Mouse (Mus musculus) regulatory T cell (primary cell): ENCODE results near the gene Cenpa.

ENCODE experiments used
- in situ Hi-C: fragments of 300-600 bp; cut with MboI, MseI; formaldehyde crosslinking; loops from one replicate; pipeline ENCODE4 v1.15.1; 2025; ENCODE audit warnings: high pct_unique_total_duplicates

Cenpa gene

DNA sequence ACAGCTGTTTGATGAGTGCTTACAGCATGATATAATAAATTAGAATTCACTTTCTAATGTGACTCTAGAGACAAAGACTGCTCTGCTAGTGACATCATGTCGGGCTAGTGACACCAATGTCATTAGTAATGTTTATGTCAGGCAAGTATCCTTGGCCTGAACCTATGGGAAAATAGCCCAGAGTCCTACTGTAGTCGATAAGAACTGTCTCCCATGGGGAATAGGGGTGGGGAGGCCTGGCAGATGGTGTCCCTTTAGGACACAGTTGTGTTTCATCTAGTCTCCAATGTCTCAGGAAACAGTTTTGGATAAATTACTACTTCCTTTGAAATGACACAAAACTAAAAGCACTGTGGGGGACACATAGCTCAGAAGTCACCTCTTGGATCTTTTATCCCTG lies 20.5 kb upstream of the Cenpa start:
- in situ Hi-C loops: loop anchor here (10.0 kb wide), 1 partner anchor 361 kb away; the partner anchor contains the start of gene Drc1

- in situ Hi-C loops: loop anchor here (10.0 kb wide), 1 partner anchor 363 kb away; the partner anchor contains the start of gene Drc1
Measured at GRCm38 (mm10) chr5:30647396-30647795, 19.2 kb upstream of the Cenpa start.

DNA sequence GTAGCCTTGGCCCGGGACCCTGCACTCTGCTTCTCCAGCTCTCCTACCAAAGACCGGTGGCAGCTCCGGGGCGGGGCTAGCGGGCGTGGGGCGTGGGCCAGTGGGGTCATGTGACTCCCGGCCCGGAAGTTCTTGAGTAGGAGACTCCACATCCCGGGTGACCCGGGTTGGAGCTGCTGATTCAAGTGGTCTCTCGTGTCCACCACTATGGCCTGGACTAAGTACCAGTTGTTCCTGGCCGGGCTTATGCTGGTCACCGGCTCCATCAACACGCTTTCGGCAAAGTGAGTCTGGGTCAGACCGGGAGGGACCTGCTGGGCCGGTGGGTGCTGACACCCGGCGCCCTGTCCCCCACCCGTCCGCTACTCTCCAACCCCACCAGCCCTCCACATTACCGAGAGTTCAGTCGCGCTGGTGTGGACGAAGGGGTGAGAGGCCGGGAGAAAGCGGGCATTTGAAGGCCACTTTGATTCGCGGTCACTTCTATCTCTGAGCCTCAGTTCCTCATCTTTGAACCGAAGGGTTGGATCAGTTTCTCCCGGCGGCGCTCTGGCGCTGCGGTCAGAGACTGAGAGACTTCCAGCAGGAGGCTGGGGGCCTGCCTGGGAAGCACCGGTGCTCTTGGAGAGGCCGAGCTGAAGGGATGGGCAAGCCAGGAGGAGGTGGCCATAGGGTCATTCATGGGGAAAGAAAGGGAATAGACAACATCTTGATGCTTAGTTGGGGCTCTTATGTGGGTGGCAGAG lies 18.6 kb upstream of the Cenpa start, which contains the start of gene Slc35f6:
Gene Slc35f6 (plus strand): TSS at position 119 of the 746 bp plus-strand sequence.
- in situ Hi-C loops: loop anchor here (10.0 kb wide), 1 partner anchor 363 kb away; the partner anchor contains the start of gene Drc1

DNA sequence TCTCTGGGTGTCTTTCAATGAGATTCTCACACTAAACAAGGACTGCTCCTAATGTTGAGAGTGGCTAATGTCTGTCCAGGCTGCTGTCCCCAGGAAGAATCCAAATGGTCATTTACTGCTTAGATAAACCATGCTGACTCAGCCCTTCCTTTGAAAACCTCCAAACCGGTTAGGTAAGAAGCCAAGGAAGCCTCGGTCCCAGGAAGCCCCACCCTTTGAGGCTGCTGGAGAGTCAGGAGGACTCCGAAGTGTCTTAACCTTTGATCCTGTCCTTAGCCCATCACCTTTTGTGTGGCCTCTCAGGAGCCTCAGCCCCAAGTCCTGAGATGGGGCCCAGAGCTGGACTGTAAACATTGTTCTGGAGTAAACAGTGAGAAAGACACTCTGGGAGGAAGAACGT lies 17.0 kb upstream of the Cenpa start:
- in situ Hi-C loops: loop anchor here (10.0 kb wide), 1 partner anchor 365 kb away; the partner anchor contains the start of gene Drc1

DNA sequence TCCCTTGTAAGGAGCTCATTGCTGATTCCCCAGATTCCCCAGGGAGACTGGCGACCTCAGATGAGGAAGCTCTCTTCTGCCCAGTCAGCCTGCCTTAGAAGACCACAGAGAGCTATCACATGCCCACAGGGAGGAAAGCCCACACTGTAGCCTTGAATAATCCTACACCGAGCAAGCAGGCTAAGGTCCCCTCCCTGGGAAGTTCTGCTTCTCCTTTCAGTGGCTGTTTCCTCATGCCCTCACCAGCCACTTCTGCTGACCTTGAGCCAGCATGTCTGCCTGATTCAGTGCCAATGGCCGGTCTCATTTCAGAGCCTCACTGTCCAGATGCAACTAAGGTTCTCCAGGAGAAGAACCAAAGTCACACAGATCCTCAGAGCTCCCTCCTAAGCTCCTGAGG lies 15.8 kb upstream of the Cenpa start:
- in situ Hi-C loops: loop anchor here (25.0 kb wide), 1 partner anchor 413 kb away; the partner anchor contains the start of gene Selenoi

DNA sequence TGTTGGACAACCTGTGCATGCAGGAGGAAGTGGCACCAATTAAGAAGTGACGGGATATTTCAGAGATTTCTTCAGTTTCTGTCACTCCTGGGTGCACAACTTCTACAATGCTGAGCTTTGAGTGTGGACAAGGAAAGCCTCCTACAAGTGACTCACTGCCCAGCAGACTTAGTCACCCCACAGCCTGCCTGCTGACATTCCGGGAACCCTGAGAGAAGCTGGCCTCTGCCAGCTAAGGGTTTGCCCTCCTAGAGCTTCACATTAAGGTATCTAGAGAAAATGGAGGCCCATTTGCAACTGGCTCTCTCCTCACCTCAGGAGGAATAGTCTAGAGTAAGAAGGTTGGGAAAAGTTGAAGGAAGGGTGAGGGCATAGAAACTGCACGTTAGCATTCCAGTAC lies 15.0 kb upstream of the Cenpa start:
- in situ Hi-C loops: loop anchor here (25.0 kb wide), 1 partner anchor 414 kb away; the partner anchor contains the start of gene Selenoi

DNA sequence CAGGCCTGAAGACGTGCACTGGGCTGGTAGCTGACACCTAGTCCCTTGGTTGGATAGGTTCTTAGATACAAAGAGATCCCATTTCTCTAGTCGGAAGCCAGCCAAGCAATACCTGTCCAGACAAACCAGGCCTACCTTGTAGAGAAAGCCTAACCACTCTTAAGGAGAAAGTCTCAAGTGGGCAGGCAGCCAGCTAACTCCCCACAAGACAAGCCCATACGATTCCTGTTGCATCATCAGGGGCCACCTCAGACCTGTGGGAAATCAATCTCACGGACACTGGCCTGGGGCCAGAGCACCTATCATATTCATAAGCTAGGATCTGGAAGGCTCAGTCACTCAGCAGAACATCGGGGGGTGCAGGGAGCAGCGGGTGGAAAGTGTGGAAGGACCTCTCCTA lies 13.3 kb upstream of the Cenpa start:
- in situ Hi-C loops: loop anchor here (25.0 kb wide), 1 partner anchor 416 kb away; the partner anchor contains the start of gene Selenoi

GRCm38 (mm10) chr5:30655042-30655441 lies 11.5 kb upstream of the Cenpa start:
- in situ Hi-C loops: loop anchor here (25.0 kb wide), 1 partner anchor 418 kb away; the partner anchor contains the start of gene Selenoi

GRCm38 (mm10) chr5:30655526-30656195 lies 10.9 kb upstream of the Cenpa start:
- in situ Hi-C loops: loop anchor here (25.0 kb wide), 1 partner anchor 418 kb away; the partner anchor contains the start of gene Selenoi

GRCm38 (mm10) chr5:30659042-30659441 lies 7.5 kb upstream of the Cenpa start:
- in situ Hi-C loops: loop anchor here (25.0 kb wide), 1 partner anchor 422 kb away; the partner anchor contains the start of gene Selenoi

DNA sequence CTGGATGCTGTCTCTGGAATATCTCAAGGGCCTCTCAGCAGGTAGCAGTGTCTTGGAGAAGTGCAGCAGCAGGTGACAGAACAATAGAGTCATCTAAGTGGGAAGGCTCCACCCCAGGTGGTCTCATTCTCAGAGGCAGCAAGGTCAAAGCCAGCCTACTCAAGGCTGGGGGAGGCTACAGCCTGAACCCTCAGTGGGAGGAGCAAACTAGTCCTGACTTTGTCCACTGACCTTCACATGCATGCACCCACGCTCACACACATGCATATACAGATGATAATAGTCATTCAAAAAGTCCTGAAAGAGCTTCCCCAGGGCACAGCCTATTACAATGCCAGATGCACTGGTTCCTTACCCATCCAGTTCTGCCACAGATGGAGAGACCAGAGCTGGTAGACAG lies 6.3 kb upstream of the Cenpa start:
- in situ Hi-C loops: loop anchor here (25.0 kb wide), 1 partner anchor 423 kb away; the partner anchor contains the start of gene Selenoi

DNA sequence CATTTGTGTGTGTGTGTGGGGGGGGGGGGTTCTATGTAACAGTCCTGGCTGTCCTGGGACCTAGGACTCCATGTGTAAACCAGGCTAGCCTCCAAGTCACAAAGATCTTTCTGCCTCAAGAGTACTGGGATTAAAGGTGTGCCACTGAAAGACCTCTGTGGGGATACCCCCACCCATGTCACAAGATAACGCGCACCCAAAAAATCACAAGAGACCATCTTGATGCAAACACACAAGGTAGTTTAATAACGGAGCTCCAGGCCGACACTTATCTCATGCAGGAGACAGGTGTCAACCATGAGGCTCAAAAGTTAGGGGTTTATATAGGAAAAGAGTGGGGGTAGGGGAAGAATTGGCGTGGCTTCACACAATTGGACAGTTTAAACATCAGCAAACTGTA lies 5.8 kb upstream of the Cenpa start:
- in situ Hi-C loops: loop anchor here (25.0 kb wide), 1 partner anchor 424 kb away; the partner anchor contains the start of gene Selenoi

- in situ Hi-C loops: loop anchor here (25.0 kb wide), 1 partner anchor 428 kb away; the partner anchor contains the start of gene Selenoi
Measured at GRCm38 (mm10) chr5:30665360-30665759, 1.2 kb upstream of the Cenpa start.

DNA sequence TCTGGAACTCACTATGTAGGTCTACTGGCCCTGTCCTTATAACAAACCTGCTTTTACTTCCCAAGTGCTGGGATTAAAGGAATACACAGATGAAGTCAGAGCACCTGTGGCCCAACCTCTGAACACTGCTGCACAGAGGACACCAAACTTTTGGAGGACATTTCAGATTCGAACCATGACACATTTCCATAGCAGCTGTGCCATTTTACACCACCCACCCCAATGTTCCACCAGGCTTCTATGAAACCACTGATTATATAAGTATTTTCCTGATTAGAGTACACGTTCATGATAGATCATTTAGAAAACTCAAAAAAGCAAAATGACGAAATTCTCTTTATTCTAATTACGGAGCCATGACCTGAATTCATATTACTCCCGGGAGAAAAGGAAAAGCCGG lies 609 bp upstream of the Cenpa start:
- in situ Hi-C loops: loop anchor here (25.0 kb wide), 1 partner anchor 429 kb away; the partner anchor contains the start of gene Selenoi

DNA sequence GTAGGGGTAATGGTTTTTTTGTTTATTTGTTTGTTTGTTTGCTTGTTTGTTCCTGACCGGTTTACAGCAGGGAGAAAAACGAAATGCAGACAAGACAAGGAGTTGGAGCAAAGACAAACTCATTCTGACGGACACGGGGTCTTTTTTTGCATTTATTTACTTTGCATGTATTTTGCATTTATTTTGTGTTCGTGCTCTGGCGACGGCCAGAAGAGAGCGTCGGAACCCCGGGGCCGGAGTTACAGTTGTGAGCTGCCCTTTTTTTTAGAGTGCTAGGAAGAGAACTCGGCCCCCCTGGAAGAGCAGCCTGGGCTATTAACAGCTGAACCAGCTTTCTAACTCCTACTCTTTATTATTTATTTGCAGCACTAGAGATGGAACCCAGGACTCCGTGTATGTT lies 638 bp downstream of the Cenpa start:
- in situ Hi-C loops: loop anchor here (25.0 kb wide), 1 partner anchor 430 kb away; the partner anchor contains the start of gene Selenoi

- in situ Hi-C loops: loop anchor here (25.0 kb wide), 1 partner anchor 430 kb away; the partner anchor contains the start of gene Selenoi
Measured at GRCm38 (mm10) chr5:30667686-30668085, 1.1 kb downstream of the Cenpa start.

DNA sequence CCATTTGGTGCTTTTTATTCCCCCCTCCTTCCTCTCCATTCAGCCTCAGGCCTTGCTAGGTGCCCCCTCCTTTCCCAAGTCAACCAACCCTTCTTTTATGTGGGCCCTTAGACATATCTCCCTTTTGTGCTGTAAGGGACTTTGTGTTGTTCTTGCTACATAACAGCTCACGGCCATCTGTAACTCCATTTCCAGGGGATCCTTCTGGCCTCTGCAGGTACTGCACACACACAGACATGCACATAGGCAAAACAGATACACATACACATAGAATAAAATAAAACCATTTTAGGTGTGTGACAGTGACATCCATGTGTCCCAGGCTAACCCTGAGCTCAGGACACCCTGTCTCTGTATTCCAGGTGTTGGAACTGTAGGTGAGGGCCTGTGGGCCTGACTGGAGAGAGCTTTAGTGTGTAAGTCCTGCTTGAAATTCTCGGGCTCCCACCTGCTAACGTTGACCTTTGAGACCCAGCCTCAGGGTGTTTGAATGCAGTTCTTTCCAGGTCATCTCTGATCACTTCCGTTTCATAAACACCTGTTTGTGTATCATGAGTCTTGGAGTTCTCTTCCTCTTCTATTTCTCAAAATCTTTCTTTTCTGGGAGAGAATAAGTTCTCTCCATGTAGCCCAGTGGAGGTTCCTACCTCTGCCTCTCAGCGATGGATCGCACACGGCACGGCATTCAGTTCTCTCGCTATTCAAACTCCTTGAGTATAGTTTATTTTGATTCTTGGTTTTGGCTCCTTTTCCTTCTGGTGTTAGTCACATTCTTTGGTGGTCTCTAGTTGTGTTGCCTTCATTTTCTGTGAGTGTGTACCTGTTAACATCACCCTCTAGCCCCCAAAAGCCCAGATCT lies 2.3 kb downstream of the Cenpa start:
- in situ Hi-C loops: loop anchor here (25.0 kb wide), 1 partner anchor 432 kb away; the partner anchor contains the start of gene Selenoi

GRCm38 (mm10) chr5:30669496-30669830 lies 2.9 kb downstream of the Cenpa start:
- in situ Hi-C loops: loop anchor here (25.0 kb wide), 1 partner anchor 432 kb away; the partner anchor contains the start of gene Selenoi

DNA sequence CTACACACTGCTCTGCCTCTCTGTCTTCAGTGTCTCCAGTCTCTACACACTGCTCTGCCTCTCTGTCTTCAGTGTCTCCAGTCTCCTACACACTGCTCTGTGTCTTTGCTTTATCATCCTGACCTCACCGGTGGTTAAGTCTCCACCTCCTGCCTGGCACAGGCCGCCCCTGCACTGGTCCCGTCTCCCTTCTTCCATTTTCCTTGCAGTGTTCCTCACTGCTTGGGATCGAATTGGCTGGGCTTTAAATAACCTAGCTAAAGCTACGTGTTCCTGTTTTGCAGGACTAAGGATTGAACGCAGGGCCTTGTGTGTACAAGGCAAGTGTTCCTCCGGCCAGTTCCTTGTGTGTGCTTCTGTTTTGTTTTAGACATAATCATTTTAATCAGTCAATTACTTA lies 3.5 kb downstream of the Cenpa start:
- in situ Hi-C loops: loop anchor here (25.0 kb wide), 1 partner anchor 433 kb away; the partner anchor contains the start of gene Selenoi

DNA sequence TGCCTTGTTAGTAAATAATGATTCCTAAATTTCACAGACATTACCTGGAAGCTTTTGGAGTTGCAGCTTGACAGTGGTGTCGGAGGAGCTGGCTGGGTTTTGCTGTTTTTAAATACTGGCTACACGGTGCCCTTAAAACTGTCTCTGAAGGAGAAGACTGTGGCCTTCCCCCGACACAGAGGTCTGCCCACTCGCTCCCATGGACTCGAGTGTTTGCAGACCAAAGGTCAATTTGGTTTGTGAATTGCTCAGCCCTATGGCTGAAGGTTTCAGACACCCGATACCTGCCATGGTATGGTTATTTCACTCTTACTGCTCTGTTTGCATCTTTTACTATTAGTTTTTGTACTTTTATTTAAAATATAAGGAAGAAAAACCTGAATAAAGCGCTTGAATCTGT lies 7.4 kb downstream of the Cenpa start:
- in situ Hi-C loops: loop anchor here (25.0 kb wide), 1 partner anchor 437 kb away; the partner anchor contains the start of gene Selenoi

GRCm38 (mm10) chr5:30676800-30677199 lies 10.2 kb downstream of the Cenpa start:
- in situ Hi-C loops: no loop called here
